Mouse (Mus musculus) intestine, embryonic 15.5 days (tissue): ENCODE data around the gene Bag2. TPM values are rescaled to one million over a fixed set of nuclear protein-coding genes. Genes with fewer than 3 reads are reported as not detected.

Experiments
- ATAC-seq: fragments of 200-750 bp; cut with Nextera tagmentation; 2 replicates; pipeline ENCODE4 v1.8.0; 2017; ENCODE audit warnings: moderate TSS enrichment, moderate library complexity
- H3K27ac ChIP-seq: fragments of 300-500 bp; sonication (generic); 2 replicates; pipeline ENCODE4 v1.5.1; 2015; ENCODE audit warnings: mild to moderate bottlenecking, inconsistent platforms
- H3K27me3 ChIP-seq: fragments of 300-500 bp; sonication (generic); replicated peaks from 2 replicates; pipeline ENCODE4 v1.6.1; 2015; ENCODE audit warnings: inconsistent platforms
- H3K36me3 ChIP-seq: fragments of 300-500 bp; sonication (generic); 2 replicates; pipeline ENCODE4 v1.6.1; 2015; ENCODE audit warnings: inconsistent platforms
- H3K4me1 ChIP-seq: fragments of 300-500 bp; sonication (generic); replicated peaks from 2 replicates; pipeline ENCODE4 v1.6.1; 2015; ENCODE audit warnings: inconsistent platforms
- H3K4me2 ChIP-seq: fragments of 300-500 bp; sonication (generic); replicated peaks from 2 replicates; pipeline ENCODE4 v1.6.1; 2015; ENCODE audit warnings: mild to moderate bottlenecking, inconsistent platforms
- H3K4me3 ChIP-seq: fragments of 300-500 bp; sonication (generic); replicated peaks from 2 replicates; pipeline ENCODE4 v1.5.1; 2015; ENCODE audit warnings: inconsistent platforms
- H3K9ac ChIP-seq: fragments of 300-500 bp; sonication (generic); 2 replicates; pipeline ENCODE4 v1.6.1; 2015; ENCODE audit warnings: inconsistent platforms
- H3K9me3 ChIP-seq: fragments of 300-500 bp; sonication (generic); 2 replicates; pipeline ENCODE4 v1.6.1; 2016; ENCODE audit warnings: inconsistent platforms
- WGBS: fragments of 180-500 bp; shearing (Covaris S2); methylation state at CpG from one replicate; pipeline ENCODE4 v1.1.7; 2015; 5-methylcytosine and 5-hydroxymethylcytosine counted together
- polyA plus RNA-seq: library from polyadenylated mRNA; unstranded; fragments of >200 nt; fragmentation: Nextera tagmentation; extraction: Ambion mirVana; gene quantifications from 2 replicates; pipeline ENCODE4 v1.2.1, GENCODE M21; 2015

The Bag2 gene
- polyA plus RNA-seq, 1 experiment from 2014 or later = 56.3 TPM

DNA sequence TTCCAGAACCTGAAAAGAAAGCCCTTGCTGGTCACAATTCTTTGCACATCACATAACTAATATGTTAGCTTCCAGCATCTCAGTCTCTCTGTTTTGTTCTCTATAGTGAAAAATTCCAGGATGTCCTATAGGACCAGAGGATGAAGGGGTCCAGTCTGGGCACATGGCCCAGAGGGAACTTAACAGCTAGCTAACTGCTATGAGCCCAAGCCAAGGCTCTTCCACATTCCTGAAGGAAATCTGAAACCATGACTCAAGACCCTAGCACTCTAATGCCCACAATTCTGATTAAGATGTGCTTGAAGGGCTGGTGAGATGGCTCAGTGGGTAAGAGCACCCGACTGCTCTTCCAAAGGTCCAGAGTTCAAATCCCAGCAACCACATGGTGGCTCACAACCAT lies 40.0 kb downstream of the Bag2 start:
- Histone ChIP-seq H3K4me1 (peaks cover 3% of the 10 kb centered on the region; the same call in 1 of the 2 replicates), H3K9me3 (no peaks in the 10 kb centered on the region), H3K4me2 (no peak overlapping the region), H3K9ac (no peak overlapping the region), H3K27ac (no peak overlapping the region), H3K27me3 (no peaks in the 10 kb centered on the region), H3K4me3 (no peak overlapping the region), H3K36me3 (no peaks in the 10 kb centered on the region)
- no peak for ATAC-seq
- 90% methylated on average over 1 of the region's 1 CpGs for WGBS

DNA sequence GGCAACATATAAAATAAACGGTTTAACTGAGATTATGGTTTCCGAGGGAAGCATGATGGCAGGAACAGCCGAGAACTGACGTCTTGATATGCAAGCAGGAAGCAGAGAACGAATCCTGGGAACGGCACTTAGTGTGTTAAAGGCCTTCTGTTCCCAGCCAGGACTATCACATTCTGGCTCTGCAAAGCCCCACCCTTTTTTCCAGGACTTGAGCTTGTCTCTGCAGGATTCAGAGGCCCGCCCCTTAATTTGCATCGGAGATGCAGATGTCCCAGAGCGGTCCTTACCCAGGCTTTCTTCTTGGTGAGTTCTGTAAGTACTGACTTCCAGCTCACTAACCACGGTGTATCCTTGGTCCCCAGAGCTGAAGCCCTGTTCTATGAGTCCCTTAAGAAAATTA lies 42.8 kb downstream of the Bag2 start:
- Histone ChIP-seq H3K4me3 (no peak overlapping the region), H3K27ac (no peak overlapping the region), H3K4me2 (no peak overlapping the region), H3K9me3 (no peaks in the 10 kb centered on the region), H3K4me1 (no peaks in the 10 kb centered on the region), H3K36me3 (no peaks in the 10 kb centered on the region), H3K27me3 (no peaks in the 10 kb centered on the region), H3K9ac (no peak overlapping the region)
- 4% methylated on average over 10 of the region's 10 CpGs for WGBS
- no peak for ATAC-seq

DNA sequence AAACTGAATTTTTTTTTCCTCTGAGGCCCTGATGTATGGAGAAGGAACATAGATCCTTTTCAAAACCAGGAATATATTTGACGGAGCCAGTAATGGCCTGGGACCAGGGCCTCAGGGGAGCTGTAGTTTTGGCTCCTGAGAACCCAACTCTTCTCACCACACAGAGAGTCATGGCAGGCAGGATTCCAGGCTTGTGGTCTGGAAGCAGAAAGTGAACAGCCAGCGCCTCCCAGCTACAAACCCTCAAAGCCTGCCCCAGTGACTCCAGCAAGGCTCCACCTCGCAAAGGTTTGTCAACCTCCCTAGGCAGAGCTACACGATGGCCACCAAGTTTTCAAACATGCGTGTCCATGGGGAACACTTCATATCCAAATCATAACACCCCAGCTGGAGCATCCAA lies 45.6 kb downstream of the Bag2 start:
- Histone ChIP-seq H3K27me3 (no peaks in the 10 kb centered on the region), H3K27ac (no peak overlapping the region), H3K9ac (no peak overlapping the region), H3K4me2 (no peak overlapping the region), H3K9me3 (no peaks in the 10 kb centered on the region), H3K36me3 (no peaks in the 10 kb centered on the region), H3K4me1 (no peaks in the 10 kb centered on the region), H3K4me3 (no peak overlapping the region)
- 87% methylated on average over 5 of the region's 5 CpGs for WGBS
- ATAC-seq = no peak

DNA sequence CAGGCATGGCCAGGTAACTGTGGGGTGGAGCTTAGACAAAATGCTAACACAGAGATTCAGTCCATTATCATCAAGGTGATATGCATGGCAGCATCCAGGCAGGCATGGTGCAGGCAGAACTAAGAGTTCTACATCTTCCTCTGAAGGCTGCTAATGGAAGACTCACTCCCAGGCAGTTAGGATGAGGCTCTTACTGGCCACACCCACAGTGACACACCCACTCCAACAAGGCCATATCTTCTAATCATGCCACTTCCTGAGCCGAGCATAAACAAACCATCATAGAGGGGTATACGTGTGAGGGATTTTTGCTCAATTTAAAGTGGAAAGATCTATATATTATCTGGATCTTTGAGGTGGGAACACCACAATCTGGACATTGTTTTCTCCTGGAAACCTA lies 48.0 kb downstream of the Bag2 start:
- no peaks in the 10 kb centered on the region for H3K4me1 ChIP-seq
- ATAC-seq = no peak
- H3K27me3 ChIP-seq = no peaks in the 10 kb centered on the region
- no peak overlapping the region for H3K4me2 ChIP-seq
- WGBS = 46% methylated on average over 2 of the region's 2 CpGs
- no peaks in the 10 kb centered on the region for H3K36me3 ChIP-seq
- no peak overlapping the region for H3K9ac ChIP-seq
- no peaks in the 10 kb centered on the region for H3K9me3 ChIP-seq
- no peak overlapping the region for H3K27ac ChIP-seq
- H3K4me3 ChIP-seq = no peak overlapping the region

DNA sequence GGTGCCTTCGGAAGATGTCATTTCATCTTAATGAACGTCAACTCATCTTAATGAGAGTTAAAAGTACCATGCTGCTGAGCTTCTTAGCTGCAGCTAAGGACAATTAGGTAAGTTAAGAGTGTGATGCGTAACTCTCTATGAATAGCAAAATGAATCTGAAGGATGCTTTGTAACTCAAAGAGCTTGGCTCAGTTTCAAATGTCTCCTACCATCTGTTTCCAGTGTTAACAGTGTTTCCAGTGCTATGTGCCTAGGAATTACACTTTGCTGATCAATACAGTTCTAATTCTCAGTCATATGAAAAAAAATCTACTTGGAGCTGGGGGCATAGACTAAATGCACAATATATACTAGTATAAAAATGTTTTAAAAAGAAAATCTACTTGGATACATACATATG lies 56.4 kb downstream of the Bag2 start:
- Histone ChIP-seq H3K36me3 (no peaks in the 10 kb centered on the region), H3K4me3 (no peak overlapping the region), H3K4me1 (no peaks in the 10 kb centered on the region), H3K9me3 (no peaks in the 10 kb centered on the region), H3K27ac (no peak overlapping the region), H3K27me3 (no peaks in the 10 kb centered on the region), H3K4me2 (no peak overlapping the region), H3K9ac (no peak overlapping the region)
- WGBS = 82% methylated on average over 3 of the region's 3 CpGs
- no peak for ATAC-seq

DNA sequence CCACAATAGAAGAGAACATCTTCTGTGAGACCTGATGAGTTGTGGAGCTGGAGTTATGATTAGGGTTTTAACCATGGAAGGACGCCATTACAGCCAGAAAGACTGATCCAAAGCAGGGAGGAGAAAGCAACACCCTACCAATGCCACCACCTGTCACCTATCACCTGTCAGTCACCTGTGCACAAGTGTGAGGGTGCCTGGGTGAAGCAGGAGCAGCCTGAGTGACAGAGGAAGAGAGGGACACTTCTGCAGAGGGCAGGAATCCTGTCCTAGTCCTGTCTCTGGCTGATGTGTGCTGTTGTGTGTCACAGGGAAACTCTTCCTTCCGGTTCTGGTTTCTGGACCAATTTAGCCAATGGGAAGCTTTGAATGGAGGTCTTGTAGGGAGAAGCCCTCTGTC lies 61.6 kb downstream of the Bag2 start:
- ATAC-seq = no peak
- Histone ChIP-seq H3K4me2 (no peak overlapping the region), H3K27me3 (no peaks in the 10 kb centered on the region), H3K9me3 (no peaks in the 10 kb centered on the region), H3K4me1 (no peaks in the 10 kb centered on the region), H3K36me3 (no peaks in the 10 kb centered on the region), H3K9ac (no peak overlapping the region), H3K27ac (no peak overlapping the region), H3K4me3 (no peak overlapping the region)
- 81% methylated on average over 2 of the region's 2 CpGs for WGBS

Other genes starting within 250 kb of the Bag2 start
- 29.7 and 30.8 TPM in 2 replicates for gene Prim2, start 88.0 kb downstream of the Bag2 start, polyA plus RNA-seq
- 18.1 and 19.1 TPM in 2 replicates for gene Rab23, start 37.9 kb downstream of the Bag2 start, polyA plus RNA-seq
- gene Zfp451, start 56.8 kb upstream of the Bag2 start, polyA plus RNA-seq = 17.6 and 18.2 TPM in 2 replicates
- 0.88 and 1.3 TPM in 2 replicates for gene Bend6, start 150.0 kb upstream of the Bag2 start, polyA plus RNA-seq
- gene Dst, start 150.4 kb upstream of the Bag2 start, polyA plus RNA-seq = 19.2 and 20.1 TPM in 2 replicates